Mouse (Mus musculus): ENCODE measurements around the gene Shroom1.

Gene Shroom1

DNA sequence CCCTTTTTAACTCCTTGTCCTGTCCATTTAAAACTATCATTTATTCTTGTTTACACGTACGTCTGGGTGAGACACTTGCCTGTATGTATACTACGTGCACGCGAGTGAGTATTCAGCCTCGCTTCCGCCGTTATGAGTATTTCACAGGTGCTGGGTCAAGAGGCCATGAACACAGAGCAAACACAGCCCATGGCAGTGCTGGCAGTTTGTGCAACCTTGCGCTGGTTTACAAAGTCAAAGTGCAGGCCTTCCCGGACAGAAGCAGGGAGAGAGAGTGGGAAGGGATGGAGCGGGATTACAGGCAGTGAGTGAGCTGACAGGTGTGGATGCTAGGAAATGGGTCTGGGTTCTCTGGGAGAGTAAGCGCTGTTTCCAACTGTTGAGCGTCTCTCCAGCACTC lies 10.8 kb upstream of the Shroom1 start:
- no peak for DNase-seq (ENCODE audit: low spot score)

DNA sequence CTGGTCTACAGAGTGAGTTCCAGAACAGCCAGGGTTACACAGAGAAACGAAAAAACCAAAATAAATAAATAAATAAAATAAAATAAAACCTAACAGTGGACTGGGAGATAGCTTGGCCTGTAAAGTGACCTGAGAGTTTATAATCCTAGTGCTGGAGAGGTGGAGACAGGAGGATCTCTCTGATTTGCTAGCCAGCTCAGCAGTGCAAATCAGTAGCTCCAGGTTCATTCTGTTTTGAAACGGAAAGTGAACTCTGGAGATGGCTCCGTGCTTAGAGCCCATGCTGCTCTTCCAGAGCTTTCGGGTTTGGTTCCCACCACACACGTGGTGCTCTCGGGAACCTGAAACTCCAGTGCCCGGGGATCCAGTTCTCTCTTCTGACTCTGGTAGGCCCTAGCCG lies 9.0 kb upstream of the Shroom1 start:
- no peak for DNase-seq (ENCODE audit: low spot score)

DNA sequence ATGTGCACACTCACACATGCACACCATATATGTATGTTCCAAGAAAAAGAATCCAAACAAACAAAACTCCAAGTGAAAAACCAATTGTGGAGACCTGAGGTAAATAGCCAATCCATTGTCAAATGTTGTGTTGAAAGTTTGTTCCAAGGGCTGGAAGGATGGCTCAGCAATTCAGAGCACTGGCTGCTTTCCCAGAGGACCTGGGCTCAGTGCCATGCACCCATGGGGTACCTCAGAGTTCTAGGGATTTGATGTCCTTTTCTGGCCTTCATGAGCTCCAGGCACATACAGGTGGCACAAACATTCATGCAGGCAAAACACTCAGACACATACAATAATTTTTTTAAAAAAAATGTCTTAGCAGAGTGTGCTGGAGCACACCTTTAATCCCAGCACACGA lies 8.5 kb upstream of the Shroom1 start:
- DNase-seq (ENCODE audit: low spot score), result no peak

DNA sequence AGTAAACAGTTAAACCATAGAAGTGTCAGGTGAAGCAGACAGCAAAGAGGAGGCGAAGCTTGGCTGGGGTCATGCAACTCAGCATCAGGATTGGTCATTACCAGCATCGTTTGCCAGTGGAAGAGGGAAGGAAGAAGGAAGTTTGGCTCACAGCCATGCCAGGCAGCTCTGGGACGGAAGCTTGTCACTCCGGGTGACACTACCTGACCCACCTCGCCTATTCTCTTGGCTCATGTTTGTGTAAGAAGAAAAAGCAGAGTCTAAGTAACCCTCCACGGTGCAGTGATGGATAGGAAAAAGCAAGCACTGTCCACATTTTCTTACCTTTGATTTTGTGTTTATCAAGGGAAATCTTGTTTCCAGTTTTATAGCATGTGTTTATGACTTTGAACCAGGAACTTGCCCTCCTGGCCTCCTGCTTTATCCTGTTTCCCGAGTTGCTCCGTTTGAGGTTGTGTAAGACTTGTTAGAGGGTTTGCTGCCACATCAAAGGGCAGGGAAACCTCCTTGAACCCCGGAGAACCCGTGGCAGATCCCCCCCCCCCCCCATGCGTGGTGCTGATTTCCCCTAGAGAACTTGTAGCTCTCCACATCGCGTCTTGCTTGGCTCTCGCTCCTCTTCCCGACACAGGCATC lies 6.8 kb upstream of the Shroom1 start:
- DNase-seq (ENCODE audit: low spot score), result no peak

DNA sequence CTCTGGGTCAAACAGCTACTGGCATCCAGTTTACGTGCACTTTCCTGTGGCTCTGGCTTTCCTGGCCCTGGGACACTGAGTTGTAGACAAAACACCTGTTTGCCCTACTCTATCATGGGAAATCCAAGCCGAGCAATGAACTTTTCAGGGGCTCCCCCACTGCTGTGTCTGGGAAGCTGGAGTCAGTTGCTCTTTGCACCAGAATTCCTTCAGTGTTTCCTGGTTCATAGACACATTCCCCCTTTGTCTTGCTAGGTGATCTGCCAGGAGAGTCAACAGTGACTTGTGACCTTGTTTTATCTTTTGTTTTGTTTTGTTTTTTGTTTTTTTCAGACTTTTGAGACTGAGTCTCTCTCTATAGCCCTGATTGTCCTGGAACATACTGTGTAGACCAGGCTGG lies 5.6 kb upstream of the Shroom1 start:
- no peak for DNase-seq (ENCODE audit: low spot score)

DNA sequence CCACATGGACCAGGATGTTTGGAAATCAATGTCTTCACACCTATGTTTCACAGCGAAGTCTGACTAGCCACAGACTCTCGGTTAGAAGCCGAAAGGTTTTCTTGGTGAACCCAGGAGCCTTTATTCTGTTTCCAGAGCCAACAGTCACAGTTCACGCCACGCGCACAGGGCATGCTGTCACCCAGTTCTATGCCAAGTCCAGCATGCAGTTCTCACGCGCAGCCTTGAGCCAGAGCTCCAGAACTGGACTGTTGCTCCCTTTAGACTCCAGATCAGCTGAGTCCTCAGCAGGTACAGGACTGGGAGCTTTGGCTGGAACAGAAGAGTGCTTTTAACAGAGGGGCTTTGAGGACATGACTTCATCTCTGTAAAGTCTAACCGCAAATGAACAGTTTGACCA lies 4.6 kb upstream of the Shroom1 start:
- no peak for DNase-seq (ENCODE audit: low spot score)

DNA sequence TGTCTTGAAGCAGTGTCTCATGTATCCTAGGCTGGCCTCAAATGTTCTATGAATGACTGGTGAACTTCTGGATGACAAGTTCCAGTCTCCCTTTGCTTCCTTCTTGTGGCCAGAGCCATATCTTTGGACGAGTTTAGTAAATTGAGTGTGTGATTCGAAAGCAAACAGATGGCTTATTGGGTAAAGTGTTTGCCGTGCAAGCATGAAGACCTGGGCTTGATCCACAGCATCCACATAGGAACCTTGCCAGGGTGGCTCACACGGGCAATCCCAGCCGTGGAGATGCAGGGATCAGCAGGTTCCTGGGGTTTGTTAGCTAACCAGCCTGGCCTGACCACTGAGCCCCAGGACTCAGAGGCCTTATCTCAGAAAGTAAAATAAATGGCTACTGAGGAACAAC lies 4.0 kb upstream of the Shroom1 start:
- DNase-seq (ENCODE audit: low spot score), result no peak

DNA sequence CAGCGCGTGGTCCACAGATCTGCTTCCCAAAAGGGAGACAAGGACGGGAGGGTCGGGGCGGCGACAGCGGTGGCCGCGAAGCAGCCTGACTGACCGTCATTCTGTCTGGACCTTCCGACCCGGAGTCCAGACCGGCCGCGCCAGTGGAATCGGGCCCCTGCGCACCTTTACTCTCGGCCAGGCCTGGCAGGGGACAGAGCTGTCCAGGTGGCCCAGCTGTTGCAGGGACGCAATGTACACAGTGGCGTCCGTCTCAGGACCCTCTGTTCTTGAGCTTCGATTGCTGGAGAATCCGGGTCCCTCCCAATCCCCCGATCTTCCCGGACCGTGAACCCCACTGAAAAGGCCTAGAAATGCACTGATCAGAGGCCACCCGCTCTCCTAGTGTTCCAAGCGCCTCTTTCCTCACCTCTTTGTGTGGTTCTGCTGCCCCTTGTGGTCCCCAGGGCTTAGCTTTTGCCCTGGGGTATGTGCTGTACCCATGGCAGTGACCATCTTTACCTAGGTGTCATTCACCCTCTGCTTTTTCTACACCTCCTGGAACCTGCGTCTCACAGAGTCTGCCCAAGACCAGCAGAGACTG lies 458 bp downstream of the Shroom1 start:
- no peak for DNase-seq (ENCODE audit: low spot score)

DNA sequence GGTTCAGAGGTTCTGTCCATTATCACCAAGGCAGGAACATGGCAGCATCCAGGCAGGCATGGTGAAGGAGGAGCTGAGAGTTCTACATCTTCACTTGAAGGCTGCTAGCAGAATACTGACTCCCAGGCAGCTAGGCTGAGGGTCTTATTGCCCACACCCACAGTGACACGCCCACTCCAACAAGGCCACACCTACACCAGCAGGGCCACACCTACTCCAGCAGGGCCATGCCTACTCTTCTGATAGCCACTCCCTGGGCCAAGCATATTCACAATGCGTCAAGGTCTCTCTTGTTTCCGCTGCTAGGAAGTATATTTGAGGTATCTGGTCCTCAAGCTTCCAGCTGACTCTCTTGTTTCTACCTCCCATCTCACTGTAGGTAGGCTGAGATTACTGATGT lies 2.0 kb downstream of the Shroom1 start:
- no peak for DNase-seq (ENCODE audit: low spot score)

DNA sequence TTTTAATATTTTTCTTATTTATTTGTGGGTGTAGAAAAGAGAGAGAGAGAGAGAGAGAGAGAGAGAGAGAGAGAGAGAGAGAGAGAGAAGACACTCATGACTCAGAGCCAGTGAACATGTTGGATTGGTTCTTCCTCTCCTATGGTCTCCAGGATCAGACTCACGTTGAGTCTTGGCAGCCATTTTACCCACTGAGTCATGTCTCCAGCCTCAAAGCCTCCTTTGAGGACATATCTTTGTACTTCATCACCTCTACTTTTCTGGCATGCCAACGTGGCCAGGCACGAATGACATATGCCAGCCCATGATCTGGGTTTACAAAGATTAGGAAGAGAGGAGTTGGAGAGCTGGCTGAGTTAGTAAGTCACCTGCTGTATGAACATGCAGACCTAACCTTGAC lies 3.2 kb downstream of the Shroom1 start:
- peak; percentile 50 for DNase-seq (ENCODE audit: low spot score)

DNA sequence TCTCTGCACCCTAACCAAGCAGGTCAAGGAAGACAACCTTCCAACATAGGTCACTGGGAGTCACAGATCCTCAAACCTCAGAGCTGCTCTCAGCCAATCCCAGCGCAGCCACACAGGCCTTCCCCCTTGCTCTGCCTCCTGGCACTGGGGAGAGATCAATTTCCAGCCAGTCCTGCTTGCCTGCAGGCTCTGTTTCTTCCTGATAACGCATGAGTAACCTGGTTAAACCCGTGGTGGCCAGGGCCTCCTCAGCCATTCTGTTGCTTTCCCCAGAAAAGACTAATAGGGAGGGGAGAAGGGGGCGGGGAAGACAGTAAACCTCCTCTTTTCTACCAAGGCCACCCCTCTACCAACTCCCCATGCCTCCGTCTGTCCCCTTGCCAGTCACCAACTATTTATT lies 4.7 kb downstream of the Shroom1 start:
- peak; percentile 59 for DNase-seq (ENCODE audit: low spot score)

DNA sequence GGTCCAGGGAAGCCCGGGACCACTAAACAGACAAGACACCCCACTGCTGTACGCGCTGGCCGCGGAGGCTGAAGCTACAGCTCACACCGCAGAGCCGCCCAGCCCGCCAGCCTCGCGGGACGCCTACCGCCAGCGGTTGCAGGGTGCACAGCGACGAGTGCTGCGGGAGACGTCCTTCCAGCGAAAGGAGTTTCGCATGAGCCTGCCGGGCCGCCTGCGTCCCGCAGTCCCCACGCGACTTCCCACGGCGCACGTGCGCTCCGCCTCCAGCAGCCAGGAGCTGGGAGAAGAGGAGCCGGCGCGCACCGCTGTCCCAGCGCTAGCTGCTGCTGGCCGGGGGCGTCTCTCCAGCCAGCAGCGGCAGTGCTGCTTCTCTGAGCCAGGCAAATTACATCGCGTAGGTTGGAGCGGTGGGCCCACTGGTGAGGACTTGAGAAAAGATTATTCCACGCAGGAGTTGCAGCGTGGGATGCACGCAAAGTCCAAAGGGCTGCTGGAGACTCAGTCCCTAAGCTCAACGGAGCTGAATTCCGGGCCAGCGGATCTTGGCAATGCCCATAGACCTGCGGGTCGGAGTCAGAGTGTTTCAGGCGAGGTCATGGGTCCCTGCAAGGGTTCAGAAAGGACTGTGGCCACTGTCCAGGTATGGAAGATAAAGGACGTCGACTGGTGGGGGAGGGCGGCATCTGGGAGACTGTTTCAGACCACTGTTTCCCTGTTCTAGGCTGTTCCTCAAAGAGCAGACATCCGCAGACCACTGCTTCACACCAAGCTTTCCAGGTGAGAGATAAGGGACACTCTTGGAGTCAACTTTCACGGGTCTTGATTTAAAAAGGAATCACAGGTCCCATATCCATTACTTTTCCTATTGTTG lies 6.8 kb downstream of the Shroom1 start:
- DNase-seq (ENCODE audit: low spot score), result no peak

DNA sequence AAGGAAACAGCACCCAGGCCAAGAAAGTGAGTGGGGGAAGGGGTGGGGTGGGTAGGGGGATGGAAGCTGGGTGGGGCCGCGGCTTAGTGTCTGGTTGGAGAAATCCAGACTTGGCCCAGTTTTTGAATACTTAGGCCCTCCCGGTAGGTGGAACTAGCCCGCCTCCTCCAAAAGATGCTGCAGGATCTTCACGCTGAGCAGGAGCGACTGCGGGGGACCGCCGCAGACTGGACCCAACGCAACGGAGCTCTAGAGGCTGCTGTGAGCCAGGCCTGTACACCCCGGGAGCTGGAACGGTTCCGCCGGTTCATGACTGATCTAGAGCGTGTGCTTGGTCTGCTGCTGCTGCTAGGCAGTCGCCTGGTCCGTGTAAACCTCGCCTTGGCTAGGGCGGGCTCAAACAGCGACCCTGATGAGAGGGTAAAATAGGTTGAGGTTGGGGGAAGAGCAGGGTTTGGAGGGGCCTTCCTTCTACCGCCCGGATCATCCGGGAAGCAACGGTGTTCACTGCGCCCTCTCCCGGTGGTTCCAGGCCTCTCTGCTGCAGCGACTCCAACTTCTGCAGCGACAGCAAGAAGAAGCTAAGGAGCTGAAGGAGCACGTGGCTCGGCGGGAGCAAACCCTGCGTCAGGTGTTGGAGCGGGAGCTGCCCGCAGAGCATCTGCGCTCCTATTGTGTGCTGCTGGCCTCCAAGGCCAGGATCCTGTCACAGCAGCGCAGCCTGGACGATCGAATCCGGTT lies 9.4 kb downstream of the Shroom1 start:
- DNase-seq (ENCODE audit: low spot score), result no peak

DNA sequence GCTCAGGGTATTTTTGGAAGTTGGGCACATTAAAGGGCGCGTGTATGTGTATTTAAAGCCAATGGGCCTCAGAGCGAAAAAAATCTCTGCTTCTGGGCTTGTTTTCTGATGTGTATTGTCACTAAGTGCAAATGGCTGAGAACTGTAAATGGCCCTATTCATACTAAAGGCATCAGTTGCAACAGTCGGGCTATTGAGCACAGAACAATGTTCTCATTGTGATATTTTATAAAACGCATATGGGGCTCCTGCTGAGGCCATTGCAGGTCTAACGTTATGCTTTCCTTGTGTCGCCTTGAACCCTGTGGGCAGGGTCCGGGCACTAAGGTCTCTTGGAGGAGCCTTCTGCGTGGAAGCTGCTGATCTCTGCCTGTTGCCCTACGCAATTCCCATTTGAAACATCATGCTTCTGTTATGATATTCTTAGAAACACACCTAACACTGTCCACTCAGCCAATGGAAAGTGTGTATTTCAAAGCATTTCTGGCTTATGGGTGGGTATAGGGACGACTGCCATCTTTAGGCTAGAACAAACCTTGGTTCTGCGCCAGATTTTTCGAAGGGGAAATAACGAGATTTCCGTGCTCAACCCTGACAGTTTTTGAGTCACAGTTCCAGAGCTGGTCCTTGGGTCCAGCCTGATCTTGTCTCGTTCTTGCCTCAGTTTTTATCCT lies 12.4 kb downstream of the Shroom1 start:
- peak; percentile 22 for DNase-seq (ENCODE audit: low spot score)

DNA sequence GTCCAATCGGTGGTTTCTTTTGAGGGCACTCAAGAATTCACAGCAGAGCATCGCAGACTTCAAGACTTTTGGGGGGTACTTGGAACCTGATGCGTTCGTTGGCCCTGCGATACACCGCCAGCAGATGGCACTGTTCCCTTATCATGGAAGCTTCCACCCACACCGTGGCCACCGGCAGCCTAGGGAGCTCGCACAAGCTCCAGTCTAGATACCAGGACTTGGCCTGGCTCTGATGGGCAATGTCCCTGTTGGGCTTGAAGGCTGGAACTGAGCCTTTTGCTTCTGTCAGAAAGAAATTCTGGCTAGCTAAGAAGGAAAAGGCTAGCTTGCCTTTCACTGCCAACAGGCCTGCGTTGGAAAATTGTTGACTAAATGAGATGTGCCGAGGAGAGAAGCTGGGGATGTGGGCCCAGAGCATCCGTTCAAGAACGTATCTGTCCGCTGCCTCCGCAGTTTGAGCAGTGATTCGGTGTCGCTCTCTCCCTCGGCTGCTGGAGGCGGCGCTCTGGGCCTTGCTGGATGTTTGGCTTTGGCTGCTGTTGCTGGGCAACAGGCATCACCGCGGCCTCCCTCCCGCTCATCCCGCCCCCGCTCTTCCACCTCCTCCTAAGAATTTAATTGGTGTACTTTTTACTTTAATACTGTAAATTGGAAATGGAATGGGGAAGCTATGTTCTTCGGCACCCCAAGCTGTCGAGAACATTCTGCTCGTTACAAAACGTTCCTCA lies 13.1 kb downstream of the Shroom1 start, which contains the start of gene Gm9837:
Gene Gm9837 (minus strand): TSS at position 512 of the 728 bp plus-strand sequence.
- peak; percentile 97 for DNase-seq (ENCODE audit: low spot score)

DNA sequence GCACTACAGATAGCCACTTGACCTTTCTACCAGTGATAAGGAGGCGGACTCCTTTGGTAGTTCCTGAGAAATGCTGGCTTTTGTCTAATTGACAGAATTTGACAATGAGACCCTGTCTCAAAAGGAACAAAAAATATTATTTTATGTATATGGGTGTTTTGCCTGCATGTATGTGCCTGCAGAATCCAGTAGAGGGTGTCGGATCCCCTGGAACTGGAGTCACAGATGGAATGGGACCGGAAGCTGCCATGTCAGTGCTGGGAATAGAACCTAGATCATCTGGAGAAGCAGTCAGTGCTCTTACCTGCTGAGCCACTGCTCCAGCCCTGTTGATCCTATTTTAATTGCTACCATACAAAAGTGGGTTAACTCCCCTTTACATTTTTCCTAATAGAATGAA lies 15.7 kb downstream of the Shroom1 start:
- DNase-seq (ENCODE audit: low spot score), result no peak

DNA sequence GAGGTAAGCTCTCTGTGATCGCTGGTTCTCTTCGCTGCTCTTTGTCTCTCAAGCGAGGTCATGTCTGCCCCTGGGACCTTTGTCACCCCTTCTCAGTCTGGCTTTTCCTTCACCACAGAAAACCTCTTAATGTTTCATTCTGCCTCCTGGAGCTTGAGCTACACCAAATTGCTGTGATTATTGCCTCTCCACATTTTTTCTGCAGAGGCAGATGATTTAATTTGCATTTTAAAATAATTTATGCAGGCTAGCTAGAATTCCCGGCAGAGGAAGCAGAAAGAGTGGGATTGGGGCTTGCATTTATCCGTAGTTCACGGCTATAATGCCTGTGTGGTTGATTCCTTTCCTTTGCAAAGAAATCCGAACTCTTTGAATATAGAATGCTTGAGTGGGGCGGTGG lies 18.6 kb downstream of the Shroom1 start:
- no peak for DNase-seq (ENCODE audit: low spot score)

DNA sequence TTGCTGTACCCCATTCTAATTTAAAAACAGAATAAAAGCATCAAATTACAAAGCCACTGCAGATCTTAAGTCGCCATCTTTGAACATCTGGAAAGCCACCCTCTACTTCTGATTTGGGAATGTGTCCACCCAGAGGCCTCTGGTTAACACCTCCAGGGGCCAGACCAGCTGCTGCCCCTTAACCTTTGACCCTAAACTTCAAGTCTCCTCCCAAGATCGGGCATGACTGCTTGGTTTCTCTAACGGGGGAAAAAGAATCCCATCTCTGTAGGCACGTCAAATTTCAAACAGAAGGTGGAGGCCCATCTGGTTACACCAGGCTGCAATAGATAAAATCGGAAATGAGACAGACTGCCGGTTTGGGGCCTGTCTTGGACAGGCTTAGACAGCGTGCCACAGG lies 20.8 kb downstream of the Shroom1 start:
- no peak for DNase-seq (ENCODE audit: low spot score)

DNA sequence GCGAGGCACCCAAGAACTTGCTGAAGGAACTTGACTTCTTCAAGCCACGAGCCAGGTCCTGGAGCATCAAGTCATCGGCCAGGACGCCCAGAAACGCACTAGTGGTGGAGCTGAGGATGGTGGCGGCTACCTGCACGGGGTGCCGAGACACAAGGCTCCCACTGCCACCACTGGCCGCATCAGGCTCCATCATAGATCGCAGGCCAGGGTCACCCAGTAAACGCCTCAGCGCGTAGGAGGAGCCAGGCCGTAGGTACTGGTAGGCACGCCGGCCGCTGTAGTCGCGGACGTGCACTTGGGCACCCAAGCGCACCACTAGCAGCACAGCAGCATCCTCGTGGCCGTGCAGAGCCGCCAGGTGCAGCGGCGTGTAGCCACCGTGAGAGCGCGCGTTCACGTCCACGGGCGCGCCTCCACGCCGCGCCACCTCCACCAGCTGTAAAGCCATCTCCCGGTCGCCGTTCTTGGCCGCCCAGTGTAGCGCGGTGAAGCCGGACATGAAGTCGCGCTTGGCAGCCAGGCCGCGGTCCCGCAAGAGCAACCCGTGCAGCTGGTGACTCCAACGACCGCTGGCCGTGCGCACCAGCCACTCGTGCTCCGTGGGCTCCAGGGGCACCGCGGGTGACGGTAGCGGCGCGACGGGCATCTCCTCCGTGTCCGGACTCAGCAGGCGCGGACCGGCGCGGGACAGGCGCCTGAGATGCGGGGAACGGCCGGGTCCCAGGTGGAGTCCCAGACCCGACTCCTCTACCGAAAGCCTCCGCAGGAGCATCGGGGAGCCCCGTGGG lies 21.6 kb downstream of the Shroom1 start:
- no peak for DNase-seq (ENCODE audit: low spot score)

DNA sequence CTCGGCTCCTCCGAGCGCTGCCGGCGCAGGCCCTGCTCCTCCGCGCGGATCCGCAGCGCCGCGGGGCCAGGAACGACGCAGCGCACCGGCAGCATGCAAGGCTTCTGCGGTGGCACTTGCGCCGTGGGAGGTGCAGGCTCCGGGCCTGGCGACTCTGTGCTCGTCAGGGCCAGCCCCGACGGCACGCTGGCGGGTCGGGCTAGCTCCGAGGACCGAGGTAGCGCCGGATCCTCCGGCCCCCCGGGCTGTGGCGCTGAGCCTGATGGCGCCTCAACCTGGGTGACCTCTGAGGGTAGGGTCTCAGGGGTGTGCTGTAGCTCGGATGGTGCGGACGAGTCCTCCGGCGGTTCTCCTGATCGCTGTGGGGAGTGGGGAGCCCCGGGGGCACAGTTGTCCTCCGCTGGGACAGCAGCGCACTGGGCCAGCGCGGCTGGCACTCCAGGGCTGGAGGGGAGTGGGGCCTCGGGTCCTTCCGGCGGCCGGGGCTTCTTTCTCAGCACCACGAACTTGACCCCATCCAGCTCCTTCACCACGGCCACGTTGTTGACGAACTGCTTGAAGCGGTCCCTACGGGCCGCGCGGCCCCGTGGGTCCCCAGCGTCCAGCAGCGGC lies 22.3 kb downstream of the Shroom1 start:
- DNase-seq (ENCODE audit: low spot score), result no peak
